Mouse (Mus musculus) right cerebral cortex, postnatal 25 days (tissue): Measurements from ENCODE around the gene Pramef17.
"Not testable (repeated sequence)": the region's sequence is repeated elsewhere in the genome, so short reads cannot be mapped to it uniquely, and the experiment has no call there.

Source experiments
- DNase-seq: peaks from one replicate; pipeline ENCODE4 v3.0.0; 2022

Gene Pramef17

DNA sequence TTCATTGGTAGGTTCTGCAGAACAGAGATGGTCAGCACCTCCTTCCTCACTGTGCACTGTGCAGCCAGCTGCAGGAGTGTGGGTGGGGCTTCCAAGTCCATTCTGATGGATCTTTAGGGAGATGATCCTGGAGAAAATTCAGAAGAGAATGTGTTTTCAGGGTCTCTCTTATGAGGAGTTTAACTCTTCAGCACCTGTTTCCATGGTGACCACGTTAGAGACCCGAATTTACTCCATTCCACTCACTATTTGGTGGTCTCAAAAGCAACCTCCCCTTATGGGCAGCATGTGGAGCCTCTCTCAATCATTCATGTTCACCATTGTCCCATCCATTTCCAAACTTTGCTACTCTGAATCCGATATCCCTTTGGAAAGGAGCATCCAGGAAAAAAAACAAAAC lies at the start of gene Pramef17:
Gene Pramef17 (minus strand): TSS at position 101 of the 400 bp plus-strand sequence.
- DNase-seq = not testable (repeated sequence)

DNA sequence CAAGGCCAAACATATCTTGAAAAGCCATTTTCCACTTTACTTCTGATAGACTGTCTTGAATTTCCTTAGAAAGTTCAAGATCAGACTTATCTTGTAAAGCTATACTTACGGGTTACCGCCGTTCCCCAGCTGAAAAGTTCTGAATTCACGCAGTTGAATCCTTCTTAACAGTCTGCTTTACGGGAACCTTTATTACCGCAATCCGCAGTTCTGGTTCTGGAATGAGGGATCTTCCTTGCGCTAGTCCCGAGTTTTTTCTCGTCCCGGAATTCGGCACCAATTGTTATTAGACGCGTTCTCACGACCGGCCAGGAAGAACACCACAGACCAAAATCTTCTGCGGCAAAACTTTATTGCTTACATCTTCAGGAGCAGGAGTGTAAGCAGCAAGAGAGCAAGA lies 6.0 kb downstream of the Pramef17 start:
- peak; percentile 41 for DNase-seq

DNA sequence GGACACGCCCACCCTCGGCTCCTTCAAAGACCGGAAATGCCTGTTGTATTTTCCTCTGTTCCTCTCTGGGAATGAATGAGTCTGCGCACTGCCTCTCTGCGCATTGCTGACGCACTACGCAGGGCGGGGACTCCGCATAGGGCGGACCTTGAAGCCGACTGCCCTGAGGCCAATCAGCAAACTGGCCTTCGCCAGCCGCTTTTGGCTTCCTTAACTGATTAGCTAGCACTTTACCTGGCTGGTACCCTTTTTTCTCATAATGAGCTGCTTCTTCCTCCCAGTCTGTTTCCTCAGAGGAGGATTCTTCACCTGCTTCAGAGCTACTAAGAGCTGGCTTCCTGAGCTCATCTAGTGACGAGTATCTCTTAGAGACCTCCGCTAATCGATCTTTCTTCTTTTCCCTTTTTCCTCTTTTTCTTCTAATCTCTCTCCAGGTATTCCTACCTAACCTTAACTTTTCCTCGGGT lies 6.7 kb downstream of the Pramef17 start:
- peak; percentile 17 for DNase-seq

DNA sequence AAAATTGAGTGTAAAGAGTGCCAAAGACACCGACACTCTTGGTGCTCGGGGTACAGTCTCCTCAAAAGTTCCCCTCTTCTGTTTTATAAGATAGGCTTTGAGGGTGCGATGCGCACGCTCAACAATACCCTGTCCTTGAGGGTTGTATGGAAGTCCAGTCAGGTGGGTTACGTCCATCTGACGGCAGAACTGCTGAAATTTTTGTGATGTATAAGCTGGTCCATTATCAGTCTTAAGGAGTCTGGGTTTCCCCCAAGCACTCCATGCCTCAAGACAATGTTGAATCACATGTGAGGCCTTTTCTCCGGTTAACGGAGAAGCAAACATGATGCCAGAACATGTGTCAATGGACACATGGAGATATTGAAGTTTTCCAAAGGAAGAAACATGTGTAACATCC lies 8.4 kb downstream of the Pramef17 start:
- peak; percentile 17 for DNase-seq

DNA sequence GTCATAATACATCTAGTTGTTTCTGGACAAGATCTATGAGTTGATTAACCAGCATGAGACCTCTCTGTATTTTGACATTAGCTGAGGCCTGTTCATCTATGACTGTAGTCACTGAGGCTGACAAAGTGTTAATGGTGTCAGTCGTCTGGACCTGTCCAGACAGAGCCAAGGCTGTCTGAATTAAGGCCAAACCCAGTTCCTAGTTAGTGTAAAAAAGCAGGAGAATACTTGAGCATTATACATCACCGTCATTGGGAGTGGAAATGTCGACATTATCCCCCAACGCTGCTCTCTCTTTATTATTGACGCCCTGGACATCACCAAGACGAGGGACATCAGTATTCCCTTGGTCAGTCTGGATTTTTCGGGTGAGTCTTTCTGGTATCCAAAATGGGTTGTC lies 9.0 kb downstream of the Pramef17 start:
- peak; percentile 3 for DNase-seq

DNA sequence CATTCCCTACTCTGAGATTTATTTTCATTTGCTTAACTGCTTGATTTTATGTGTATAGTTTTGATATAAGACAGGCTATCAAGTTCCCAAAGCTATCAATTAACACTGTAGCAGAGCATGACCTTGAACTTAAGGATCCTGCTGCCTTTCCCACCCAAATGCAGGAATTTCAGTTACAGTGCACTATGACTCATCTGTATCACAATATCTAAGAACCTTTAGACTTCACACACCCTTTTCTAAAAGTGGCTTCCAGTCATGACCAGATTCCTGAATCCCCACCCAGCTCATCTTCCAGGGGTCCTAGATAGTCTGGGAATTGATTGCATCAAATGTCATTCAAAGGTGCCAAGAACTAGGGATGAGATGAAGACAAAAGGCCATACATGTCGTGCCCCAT lies 10.7 kb downstream of the Pramef17 start:
- not testable (repeated sequence) for DNase-seq

DNA sequence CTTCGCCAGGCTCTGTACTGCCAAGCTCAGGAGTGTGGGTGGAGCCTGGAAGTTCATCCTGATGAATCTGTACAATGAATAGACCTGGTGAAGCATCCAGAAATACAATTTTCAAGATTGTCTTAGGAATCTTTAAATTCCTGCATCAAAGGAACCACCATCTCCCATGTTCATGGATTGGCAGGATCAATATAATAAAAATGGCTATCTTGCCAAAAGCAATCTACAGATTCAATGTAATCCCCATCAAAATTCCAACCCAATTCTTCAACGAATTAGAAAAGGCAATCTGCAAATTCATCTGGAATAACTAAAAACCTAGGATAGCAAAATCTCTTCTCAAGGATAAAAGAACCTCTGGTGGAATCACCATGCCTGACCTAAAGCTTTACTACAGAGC lies 27.3 kb downstream of the Pramef17 start, which contains the start of gene Gm13101:
Gene Gm13101 (minus strand): TSS at position 101 of the 400 bp plus-strand sequence.
- not testable (repeated sequence) for DNase-seq

DNA sequence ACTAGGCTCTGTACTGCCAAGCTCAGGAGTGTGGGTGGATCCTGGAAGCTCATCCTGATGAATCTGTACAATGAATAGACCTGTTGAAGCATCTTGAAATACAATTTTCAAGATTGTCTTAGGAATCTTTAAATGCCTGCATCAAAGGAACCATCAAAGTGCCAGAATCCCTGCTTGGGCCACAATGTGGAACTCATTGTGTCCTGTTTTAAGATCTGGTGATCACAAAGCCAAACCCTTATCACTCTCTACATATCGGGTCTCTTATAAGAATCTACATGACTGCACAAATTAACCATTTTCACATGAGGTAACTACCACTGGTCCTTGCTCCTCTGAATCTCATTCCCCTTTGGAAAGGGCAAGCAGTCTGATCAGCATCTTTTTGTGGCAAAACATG lies 43.3 kb downstream of the Pramef17 start, which contains the start of gene Pramef25:
Gene Pramef25 (minus strand): TSS at position 101 of the 400 bp plus-strand sequence.
- DNase-seq = not testable (repeated sequence)
